Mouse (Mus musculus): ENCODE data around the gene Cttn. TPM values are rescaled to one million over a fixed set of nuclear protein-coding genes. Genes with fewer than 3 reads are reported as not detected.

Cttn gene
- polyA plus RNA-seq, 1 experiment = 0.92 TPM

GRCm38 (mm10) chr7:144426594-144426993 is 44.2 kb downstream of the Cttn start:
- TF ChIP-seq POLR2A (IDR thresholded peaks at IDR 0.05; ENCODE audit: borderline replicate concordance, low read depth, low read length) (no peak), CTCF (IDR thresholded peaks at IDR 0.05; ENCODE audit: low read depth, low read length) (no peak)
- Histone ChIP-seq H3K4me1 (ENCODE audit: control insufficient read depth, insufficient read depth, low read length) (no peaks in the 10 kb centered on the region), H3K27ac (ENCODE audit: insufficient read depth, low read depth, low read length) (no peak overlapping the region), H3K4me3 (ENCODE audit: insufficient read depth, low read length) (no peak overlapping the region)

GRCm38 (mm10) chr7:144425953-144426352 is 44.9 kb downstream of the Cttn start:
- Histone ChIP-seq H3K4me1 (ENCODE audit: control insufficient read depth, insufficient read depth, low read length) (no peaks in the 10 kb centered on the region), H3K4me3 (ENCODE audit: insufficient read depth, low read length) (no peak overlapping the region), H3K27ac (ENCODE audit: insufficient read depth, low read depth, low read length) (no peak overlapping the region)
- TF ChIP-seq POLR2A (IDR thresholded peaks at IDR 0.05; ENCODE audit: borderline replicate concordance, low read depth, low read length) (no peak), CTCF (IDR thresholded peaks at IDR 0.05; ENCODE audit: low read depth, low read length) (peak; percentile 97)

- Histone ChIP-seq H3K27ac (ENCODE audit: insufficient read depth, low read depth, low read length) (no peak overlapping the region), H3K4me1 (ENCODE audit: control insufficient read depth, insufficient read depth, low read length) (peaks cover 3% of the 10 kb centered on the region), H3K4me3 (ENCODE audit: insufficient read depth, low read length) (no peak overlapping the region)
- TF ChIP-seq POLR2A (IDR thresholded peaks at IDR 0.05; ENCODE audit: borderline replicate concordance, low read depth, low read length) = no peak
- no peak for TF ChIP-seq CTCF (IDR thresholded peaks at IDR 0.05; ENCODE audit: low read depth, low read length)
Observed at GRCm38 (mm10) chr7:144421478-144421877, 49.3 kb downstream of the Cttn start.

GRCm38 (mm10) chr7:144420552-144420951 is 50.3 kb downstream of the Cttn start:
- Histone ChIP-seq H3K4me3 (ENCODE audit: insufficient read depth, low read length) (no peak overlapping the region), H3K27ac (ENCODE audit: insufficient read depth, low read depth, low read length) (no peak overlapping the region), H3K4me1 (ENCODE audit: control insufficient read depth, insufficient read depth, low read length) (peaks cover 3% of the 10 kb centered on the region)
- TF ChIP-seq CTCF (IDR thresholded peaks at IDR 0.05; ENCODE audit: low read depth, low read length) (no peak), POLR2A (IDR thresholded peaks at IDR 0.05; ENCODE audit: borderline replicate concordance, low read depth, low read length) (no peak)

DNA sequence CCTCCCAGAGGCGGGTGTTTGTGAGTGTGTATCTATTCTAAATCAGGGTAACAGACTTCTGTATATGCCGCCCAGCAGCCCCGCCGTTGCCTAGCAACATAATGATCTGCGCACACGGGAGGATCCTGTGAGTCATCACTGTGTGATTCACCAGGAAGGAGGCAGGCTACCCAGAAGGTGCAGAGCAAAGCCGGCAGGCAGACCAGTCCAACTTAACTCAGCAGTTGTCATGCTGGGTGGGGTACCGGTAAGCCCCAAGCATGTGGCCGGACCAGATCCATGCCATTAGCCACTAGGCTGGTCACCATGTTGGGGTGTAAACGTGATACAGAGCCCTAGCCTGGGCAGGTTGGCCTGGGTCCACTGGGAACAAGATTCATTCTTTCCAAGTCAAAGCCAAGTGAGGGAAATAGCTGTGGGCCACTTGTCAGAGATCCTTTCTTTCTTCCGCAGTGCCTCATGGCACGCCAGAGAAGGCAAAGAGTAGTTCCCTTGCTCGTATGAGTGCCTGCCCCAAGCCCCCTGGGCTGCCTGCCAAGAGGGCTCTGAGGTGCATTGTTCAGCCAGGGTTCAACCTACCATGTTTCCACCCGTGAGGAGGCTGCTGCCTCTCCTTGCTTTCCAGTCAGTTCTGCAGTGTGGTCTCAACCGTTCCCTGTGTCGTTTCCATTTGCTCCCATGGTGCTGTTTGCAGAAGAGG is 53.0 kb downstream of the Cttn start:
- H3K4me1 ChIP-seq (ENCODE audit: control insufficient read depth, insufficient read depth, low read length) = peaks cover 3% of the 10 kb centered on the region
- no peak overlapping the region for H3K27ac ChIP-seq (ENCODE audit: insufficient read depth, low read depth, low read length)
- TF ChIP-seq CTCF (IDR thresholded peaks at IDR 0.05; ENCODE audit: low read depth, low read length) = 0 out of 2 replicates have a peak, but pooled peaks have one; percentile 11
- no peak for TF ChIP-seq POLR2A (IDR thresholded peaks at IDR 0.05; ENCODE audit: borderline replicate concordance, low read depth, low read length)
- H3K4me3 ChIP-seq (ENCODE audit: insufficient read depth, low read length) = no peak overlapping the region

GRCm38 (mm10) chr7:144417234-144417633 is 53.6 kb downstream of the Cttn start:
- Histone ChIP-seq H3K4me3 (ENCODE audit: insufficient read depth, low read length) (no peak overlapping the region), H3K27ac (ENCODE audit: insufficient read depth, low read depth, low read length) (no peak overlapping the region), H3K4me1 (ENCODE audit: control insufficient read depth, insufficient read depth, low read length) (peaks cover 3% of the 10 kb centered on the region)
- TF ChIP-seq CTCF (IDR thresholded peaks at IDR 0.05; ENCODE audit: low read depth, low read length) = no peak
- no peak for TF ChIP-seq POLR2A (IDR thresholded peaks at IDR 0.05; ENCODE audit: borderline replicate concordance, low read depth, low read length)

- Histone ChIP-seq H3K4me1 (ENCODE audit: control insufficient read depth, insufficient read depth, low read length) (peaks cover 3% of the 10 kb centered on the region), H3K4me3 (ENCODE audit: insufficient read depth, low read length) (no peak overlapping the region), H3K27ac (ENCODE audit: insufficient read depth, low read depth, low read length) (no peak overlapping the region)
- TF ChIP-seq CTCF (IDR thresholded peaks at IDR 0.05; ENCODE audit: low read depth, low read length) = no peak
- TF ChIP-seq POLR2A (IDR thresholded peaks at IDR 0.05; ENCODE audit: borderline replicate concordance, low read depth, low read length) = no peak
Observed at GRCm38 (mm10) chr7:144415795-144416194, 55.0 kb downstream of the Cttn start.

DNA sequence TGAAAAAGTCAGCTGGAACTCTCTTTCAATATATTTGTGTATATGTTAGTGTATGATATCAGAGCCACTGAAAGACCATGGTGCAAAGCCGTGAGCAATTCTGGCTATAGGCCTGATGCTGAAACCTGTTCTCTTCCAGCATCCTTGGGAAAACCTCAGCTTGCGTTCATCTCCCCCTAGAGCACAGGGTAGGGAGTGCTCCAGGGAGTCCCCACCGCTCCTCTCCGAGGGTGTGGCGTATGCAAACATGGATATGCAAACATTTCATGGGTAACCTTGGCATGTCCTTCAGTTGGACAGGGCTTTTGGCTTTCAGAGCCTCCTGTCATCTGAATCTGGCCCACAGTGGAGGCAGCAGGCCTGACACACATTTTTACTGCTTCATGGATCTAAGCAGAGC is 56.2 kb downstream of the Cttn start:
- H3K4me1 ChIP-seq (ENCODE audit: control insufficient read depth, insufficient read depth, low read length) = peaks cover 3% of the 10 kb centered on the region
- TF ChIP-seq CTCF (IDR thresholded peaks at IDR 0.05; ENCODE audit: low read depth, low read length) (no peak), POLR2A (IDR thresholded peaks at IDR 0.05; ENCODE audit: borderline replicate concordance, low read depth, low read length) (no peak)
- H3K4me3 ChIP-seq (ENCODE audit: insufficient read depth, low read length) = no peak overlapping the region
- no peak overlapping the region for H3K27ac ChIP-seq (ENCODE audit: insufficient read depth, low read depth, low read length)

GRCm38 (mm10) chr7:144411967-144412906 is 58.6 kb downstream of the Cttn start:
- TF ChIP-seq POLR2A (IDR thresholded peaks at IDR 0.05; ENCODE audit: borderline replicate concordance, low read depth, low read length) (no peak), CTCF (IDR thresholded peaks at IDR 0.05; ENCODE audit: low read depth, low read length) (no peak)
- H3K4me1 ChIP-seq (ENCODE audit: control insufficient read depth, insufficient read depth, low read length) = no peaks in the 10 kb centered on the region
- H3K27ac ChIP-seq (ENCODE audit: insufficient read depth, low read depth, low read length) = no peak overlapping the region
- no peak overlapping the region for H3K4me3 ChIP-seq (ENCODE audit: insufficient read depth, low read length)

DNA sequence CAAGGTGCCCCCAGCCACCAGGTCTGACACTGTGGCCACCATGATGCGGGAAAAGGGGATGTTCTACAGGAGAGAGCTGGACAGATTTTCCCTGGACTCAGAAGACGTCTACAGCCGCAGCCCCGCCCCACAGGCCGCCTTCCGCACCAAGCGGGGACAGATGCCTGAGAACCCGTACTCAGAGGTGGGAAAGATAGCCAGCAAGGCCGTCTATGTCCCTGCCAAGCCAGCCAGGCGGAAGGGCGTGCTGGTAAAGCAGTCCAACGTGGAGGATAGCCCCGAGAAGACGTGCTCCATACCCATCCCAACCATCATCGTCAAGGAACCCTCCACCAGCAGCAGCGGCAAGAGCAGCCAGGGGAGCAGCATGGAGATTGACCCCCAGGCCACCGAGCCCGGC is 61.1 kb downstream of the Cttn start:
- Histone ChIP-seq H3K4me1 (ENCODE audit: control insufficient read depth, insufficient read depth, low read length) (no peaks in the 10 kb centered on the region), H3K27ac (ENCODE audit: insufficient read depth, low read depth, low read length) (no peak overlapping the region), H3K4me3 (ENCODE audit: insufficient read depth, low read length) (no peak overlapping the region)
- TF ChIP-seq POLR2A (IDR thresholded peaks at IDR 0.05; ENCODE audit: borderline replicate concordance, low read depth, low read length) (no peak), CTCF (IDR thresholded peaks at IDR 0.05; ENCODE audit: low read depth, low read length) (no peak)
